Mouse (Mus musculus) brown adipose tissue, adult 24 weeks (tissue): ENCODE results near the gene Amer3. TPM values are rescaled to one million over a fixed set of nuclear protein-coding genes. Genes with fewer than 3 reads are reported as not detected.
"Not testable (repeated sequence)": the region's sequence is repeated elsewhere in the genome, so short reads cannot be mapped to it uniquely, and the experiment has no call there.

ENCODE experiments used
- H3K27ac ChIP-seq: fragments of 200-500 bp; replicated peaks from 2 replicates; pipeline ENCODE4 v1.5.1; 2012; ENCODE audit warnings: low read depth, mild to moderate bottlenecking, low read length
- H3K4me1 ChIP-seq: fragments of 200-500 bp; 2 replicates; pipeline ENCODE4 v1.6.1; 2012; ENCODE audit warnings: low read length, mixed read lengths; ENCODE audit not compliant: control insufficient read depth, insufficient read depth, insufficient read length
- H3K4me3 ChIP-seq: fragments of 200-500 bp; 2 replicates; pipeline ENCODE4 v1.5.1; 2012; ENCODE audit warnings: low read depth, mild to moderate bottlenecking, low read length, moderate library complexity; ENCODE audit not compliant: insufficient read depth
- polyA plus RNA-seq: library from polyadenylated mRNA; stranded (reverse); fragments of >200 nt; gene quantifications from 2 replicates; pipeline ENCODE4 v1.2.4, GENCODE M21; 2012; ENCODE audit not compliant: missing spikeins, insufficient read depth, insufficient read length

Gene Amer3
- polyA plus RNA-seq, 1 experiment: not detected

GRCm38 (mm10) chr1:34579782-34580356 is 412 bp downstream of the Amer3 start:
- no peaks in the 10 kb centered on the region for H3K4me1 ChIP-seq
- no peak overlapping the region for H3K4me3 ChIP-seq
- no peak overlapping the region for H3K27ac ChIP-seq

DNA sequence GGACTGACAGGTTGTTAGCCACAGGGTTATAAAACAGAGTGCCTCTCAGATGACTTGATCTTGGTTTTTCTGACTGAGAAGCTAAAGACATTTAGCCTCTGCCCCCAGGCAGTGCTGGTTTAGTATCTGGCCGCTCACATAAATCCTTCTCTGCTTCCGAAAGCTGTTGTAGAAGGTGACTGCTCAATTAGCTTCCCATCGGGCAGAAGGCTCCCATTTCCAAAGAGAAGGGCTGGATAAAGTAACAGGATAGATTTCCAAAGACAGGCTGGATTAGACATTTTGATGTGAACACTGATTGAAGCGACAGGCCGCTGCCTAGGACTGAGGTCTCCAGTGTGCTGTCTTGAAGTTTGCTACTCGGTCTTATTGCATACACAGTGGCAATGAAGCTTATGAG is 2.8 kb downstream of the Amer3 start:
- H3K27ac ChIP-seq: no peak overlapping the region
- no peaks in the 10 kb centered on the region for H3K4me1 ChIP-seq

DNA sequence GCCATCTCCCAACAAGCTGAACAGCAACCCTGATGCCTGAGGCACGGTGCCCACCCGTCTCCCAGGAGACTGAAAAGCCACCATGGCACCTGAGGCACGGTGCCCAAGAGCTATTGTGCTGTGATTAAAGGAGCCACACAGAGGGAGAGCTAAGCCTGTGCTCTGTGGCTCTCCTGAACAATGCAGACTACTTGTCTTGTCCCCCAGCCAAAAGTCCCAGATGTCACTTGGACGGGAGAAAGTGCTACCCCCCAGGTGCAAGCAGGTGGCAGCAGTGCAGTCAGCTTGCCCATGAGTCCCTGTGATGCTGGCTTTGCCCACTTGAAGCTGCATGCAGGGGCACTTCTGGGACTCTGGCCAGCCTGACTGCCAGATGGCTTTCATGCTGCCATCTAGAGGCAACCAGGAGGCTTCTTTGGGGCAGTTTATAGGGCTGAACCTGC is 4.4 kb downstream of the Amer3 start:
- Histone ChIP-seq H3K4me3 (no peak overlapping the region), H3K27ac (no peak overlapping the region), H3K4me1 (no peaks in the 10 kb centered on the region)

More for the DNA sequence above, 2.8 kb downstream of the Amer3 start:
- no peak overlapping the region for H3K4me3 ChIP-seq

- H3K4me3 ChIP-seq: no peak overlapping the region
- no peaks in the 10 kb centered on the region for H3K4me1 ChIP-seq
- no peak overlapping the region for H3K27ac ChIP-seq
Observed at GRCm38 (mm10) chr1:34584736-34585135, 5.3 kb downstream of the Amer3 start.

- Histone ChIP-seq H3K27ac (no peak overlapping the region), H3K4me3 (no peak overlapping the region), H3K4me1 (no peaks in the 10 kb centered on the region)
Observed at GRCm38 (mm10) chr1:34587298-34588096, 8.0 kb downstream of the Amer3 start.

DNA sequence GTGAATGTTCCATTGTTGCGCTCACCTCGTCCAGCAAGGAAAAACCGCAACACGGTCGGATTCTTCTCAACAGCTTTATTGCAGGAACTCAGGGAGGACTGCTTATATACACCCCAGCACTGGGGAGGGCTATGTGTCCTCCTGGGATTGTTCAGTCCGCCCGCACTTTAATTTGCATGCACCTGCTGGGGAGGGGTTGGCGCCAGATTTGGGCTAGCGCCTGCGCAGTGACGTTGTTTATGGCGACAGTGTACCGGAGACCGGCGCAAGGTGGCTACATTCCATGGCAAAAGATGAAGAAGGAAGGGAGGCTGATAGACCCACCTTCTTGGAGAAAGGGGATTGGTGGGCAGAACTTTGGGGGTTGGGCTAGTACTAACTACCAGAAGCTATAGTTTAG is 20.5 kb downstream of the Amer3 start:
- Histone ChIP-seq H3K4me3 (no peak overlapping the region), H3K27ac (no peak overlapping the region), H3K4me1 (no peaks in the 10 kb centered on the region)

GRCm38 (mm10) chr1:34601323-34602047 is 22.0 kb downstream of the Amer3 start:
- Histone ChIP-seq H3K4me3 (no peak overlapping the region), H3K4me1 (no peaks in the 10 kb centered on the region), H3K27ac (no peak overlapping the region)

DNA sequence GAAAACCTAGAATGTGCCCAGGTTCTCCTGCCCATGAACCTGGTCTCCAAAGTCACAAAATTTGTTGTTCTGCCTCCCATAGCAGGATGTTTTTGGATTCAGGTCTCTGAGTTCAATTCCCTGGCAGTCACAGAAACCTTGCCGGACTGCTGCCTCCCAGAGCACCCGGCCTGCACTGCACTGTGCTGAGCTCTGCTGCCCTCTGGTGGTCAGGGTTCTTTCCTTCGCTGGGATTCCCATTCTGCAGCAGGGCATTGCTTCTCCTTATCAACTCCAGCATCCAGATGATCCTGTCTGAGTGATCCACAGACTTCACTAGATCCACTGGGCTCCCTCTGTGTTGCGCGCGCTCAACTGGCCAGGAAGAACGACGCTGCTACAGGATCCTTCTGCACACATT is 22.9 kb downstream of the Amer3 start:
- H3K4me1 ChIP-seq: no peaks in the 10 kb centered on the region

DNA sequence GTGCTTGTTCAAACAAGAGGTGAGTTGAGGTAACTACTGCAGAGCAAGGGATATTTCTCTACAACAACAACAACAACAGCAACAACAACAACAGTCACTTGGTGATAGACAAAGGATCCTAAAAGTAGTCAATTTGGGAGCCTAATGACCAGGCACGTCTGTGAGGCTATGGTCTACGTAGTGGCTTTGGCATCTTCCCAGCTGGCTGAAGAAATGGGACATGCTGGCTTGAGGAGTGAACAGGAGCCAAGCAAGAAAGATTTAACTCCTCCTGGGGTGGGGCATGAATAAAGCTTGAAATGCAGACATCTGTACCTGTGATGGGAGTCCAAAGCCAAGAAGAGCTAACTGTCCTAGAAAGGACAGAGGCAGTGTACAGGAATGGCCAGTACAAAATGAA is 34.3 kb downstream of the Amer3 start:
- no peak overlapping the region for H3K4me3 ChIP-seq
- no peak overlapping the region for H3K27ac ChIP-seq
- H3K4me1 ChIP-seq: no peaks in the 10 kb centered on the region

More for the DNA sequence above, 22.9 kb downstream of the Amer3 start:
- Histone ChIP-seq H3K27ac (no peak overlapping the region), H3K4me3 (no peak overlapping the region)

DNA sequence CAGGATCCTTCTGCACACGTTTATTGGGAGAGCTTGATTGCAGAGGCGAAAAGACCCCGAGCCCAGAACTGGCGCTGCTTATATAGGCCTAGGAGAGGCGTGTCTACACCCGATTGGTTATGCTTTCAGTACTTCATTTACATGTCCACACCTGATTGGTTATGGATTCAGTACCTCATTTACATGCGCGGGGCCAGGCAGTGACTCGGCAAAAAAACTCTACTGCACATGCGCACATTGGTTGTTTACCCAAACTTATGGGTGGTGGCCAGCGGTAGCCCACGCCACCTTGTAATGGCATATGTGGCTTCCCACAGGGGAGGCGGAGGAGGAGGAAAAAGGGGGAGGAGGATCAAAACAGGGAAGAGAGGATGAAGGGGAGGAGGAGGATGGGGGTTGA is 40.7 kb downstream of the Amer3 start:
- H3K4me1 ChIP-seq, H3K4me3 ChIP-seq, H3K27ac ChIP-seq: not testable (repeated sequence)

DNA sequence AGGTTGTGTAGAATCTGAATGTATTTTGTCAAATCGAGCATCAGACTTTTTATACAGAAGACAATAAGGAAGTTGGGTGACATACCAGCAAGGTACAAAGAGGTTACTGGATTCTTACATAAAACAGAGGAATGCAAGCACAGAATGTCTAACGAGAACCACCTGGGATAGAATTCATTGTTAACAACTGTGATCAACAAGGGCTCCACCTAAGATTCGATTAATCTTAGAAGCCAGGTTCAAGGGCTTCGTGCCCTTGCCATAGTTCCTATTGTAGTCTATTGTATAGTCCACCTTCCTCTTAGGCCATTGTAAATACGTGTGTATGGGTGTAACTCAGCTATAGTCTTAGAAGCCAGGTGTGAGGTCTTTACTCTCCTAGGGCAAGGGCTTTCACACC is 41.3 kb downstream of the Amer3 start:
- H3K4me3 ChIP-seq, H3K4me1 ChIP-seq, H3K27ac ChIP-seq: not testable (repeated sequence)

DNA sequence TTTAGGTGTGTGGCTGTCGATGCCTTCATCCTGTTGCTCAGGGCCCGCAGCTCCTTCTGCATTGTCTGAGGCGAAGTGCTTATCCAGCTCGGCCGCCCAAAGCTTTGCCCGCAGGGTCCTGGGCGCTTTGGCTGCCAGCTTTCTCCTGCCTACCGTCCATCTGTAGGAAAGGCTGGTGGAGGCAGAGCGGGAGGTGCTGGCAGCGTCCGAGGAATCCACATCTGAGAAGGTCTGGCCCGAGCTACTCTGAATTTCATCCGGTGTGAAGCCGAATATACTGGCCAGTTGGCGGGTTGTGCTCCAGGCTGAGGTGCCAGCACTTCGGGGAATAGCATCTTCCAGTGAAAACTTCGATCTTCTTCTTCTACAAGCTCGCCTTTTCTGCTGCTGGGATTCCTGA is 56.3 kb downstream of the Amer3 start:
- Histone ChIP-seq H3K4me1 (no peaks in the 10 kb centered on the region), H3K27ac (no peak overlapping the region), H3K4me3 (no peak overlapping the region)

Other genes starting within 250 kb of the Amer3 start
- gene Ccdc115, start 140.0 kb upstream of the Amer3 start, polyA plus RNA-seq: 13.9 and 15.4 TPM in 2 replicates
- gene Imp4, start 139.8 kb upstream of the Amer3 start, polyA plus RNA-seq: 38.0 and 43.0 TPM in 2 replicates
- 4.3 and 10.1 TPM in 2 replicates for gene Ptpn18, start 119.9 kb upstream of the Amer3 start, polyA plus RNA-seq
- gene Prss39, start 81.2 kb upstream of the Amer3 start, polyA plus RNA-seq: not detected in 2 replicates
- gene Cfc1, start 44.0 kb upstream of the Amer3 start, polyA plus RNA-seq: not detected in 2 replicates
- gene Prss40, start 18.7 kb upstream of the Amer3 start, polyA plus RNA-seq: not detected in 2 replicates